Mouse (Mus musculus): ENCODE measurements around the gene Scn8a.

The Scn8a gene

DNA sequence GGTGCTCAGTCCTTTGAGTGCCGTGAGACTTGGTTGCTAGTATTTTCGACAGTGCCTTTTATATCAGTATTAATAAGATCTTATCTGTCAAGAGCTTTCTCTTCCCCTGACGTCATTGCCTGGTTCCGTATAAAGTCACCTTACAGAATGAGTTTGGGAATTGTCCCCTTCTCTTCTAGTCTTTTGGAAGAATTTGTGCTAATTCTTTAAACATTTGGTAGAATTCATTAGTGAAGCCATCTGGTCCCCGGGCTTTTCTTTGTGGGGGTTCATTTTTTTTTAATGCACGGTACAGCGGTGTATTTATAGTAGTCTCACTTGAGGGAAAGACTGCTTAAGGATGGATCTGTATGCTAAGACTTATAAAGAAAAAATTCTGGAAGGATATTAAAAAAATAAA, 84.3 kb downstream of the Scn8a start:
- DNase-seq (ENCODE audit: low spot score in 2 of 2) = no peak

DNA sequence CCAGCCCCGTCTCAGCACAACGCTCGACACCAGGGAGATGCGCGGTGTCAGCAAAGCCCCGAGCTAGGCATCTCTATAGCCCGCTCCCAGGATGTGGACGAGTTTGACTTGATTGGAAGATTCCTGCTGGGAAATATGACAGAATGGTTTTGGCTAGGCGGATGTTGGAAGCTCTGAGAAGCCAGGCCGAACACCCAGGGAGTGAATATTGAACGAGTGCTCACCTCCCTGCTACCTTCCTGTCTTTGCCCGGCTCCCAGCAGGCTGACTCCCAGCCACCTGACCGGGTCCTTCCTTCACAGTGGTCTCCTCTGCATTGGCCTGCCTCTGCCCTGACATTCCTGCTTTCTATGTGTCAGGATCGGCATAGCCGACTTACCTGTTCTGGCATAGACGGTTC, 85.1 kb downstream of the Scn8a start:
- DNase-seq (ENCODE audit: low spot score in 2 of 2) = no peak

DNA sequence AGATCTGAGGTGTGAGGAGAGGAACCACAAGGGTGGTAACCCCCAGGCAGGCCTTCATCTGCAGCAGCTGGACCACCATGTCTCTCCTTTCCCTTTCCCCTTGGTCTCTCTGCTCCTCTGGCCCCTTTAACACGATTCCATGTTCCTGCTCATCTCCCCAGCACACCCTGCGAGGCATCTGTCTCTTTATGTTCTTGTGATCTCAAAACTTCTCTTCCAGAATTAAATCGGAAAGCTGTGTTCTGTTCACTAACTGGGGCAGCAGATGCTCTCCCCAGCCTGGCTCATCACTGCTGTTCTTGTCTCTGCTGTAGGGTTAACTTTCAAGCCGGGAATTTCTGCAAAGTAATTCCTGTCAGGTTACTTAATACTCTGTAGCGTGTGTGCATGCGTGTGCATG, 91.3 kb downstream of the Scn8a start:
- peak; percentile 37 to 39 for DNase-seq (ENCODE audit: low spot score in 2 of 2)

DNA sequence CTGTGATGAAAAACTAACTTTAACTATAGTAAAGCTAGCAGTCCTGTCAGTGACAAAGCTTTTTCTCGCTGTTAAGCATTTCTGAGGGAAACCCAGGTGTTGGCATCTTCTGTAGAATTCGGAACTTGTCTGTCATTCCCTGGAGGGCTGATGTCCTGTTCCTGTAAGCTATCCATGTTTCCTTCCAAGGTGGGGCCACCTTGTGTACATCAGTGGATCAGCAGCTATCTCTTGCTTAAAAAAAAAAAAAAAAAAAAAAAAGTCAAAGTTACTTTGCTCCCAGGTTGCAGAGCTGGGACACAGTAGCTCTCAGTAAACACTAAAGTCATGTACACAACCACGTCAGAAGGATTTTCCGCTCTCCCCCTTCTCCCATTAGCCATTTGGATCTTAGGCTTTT, 91.9 kb downstream of the Scn8a start:
- no peak for DNase-seq (ENCODE audit: low spot score in 2 of 2)

DNA sequence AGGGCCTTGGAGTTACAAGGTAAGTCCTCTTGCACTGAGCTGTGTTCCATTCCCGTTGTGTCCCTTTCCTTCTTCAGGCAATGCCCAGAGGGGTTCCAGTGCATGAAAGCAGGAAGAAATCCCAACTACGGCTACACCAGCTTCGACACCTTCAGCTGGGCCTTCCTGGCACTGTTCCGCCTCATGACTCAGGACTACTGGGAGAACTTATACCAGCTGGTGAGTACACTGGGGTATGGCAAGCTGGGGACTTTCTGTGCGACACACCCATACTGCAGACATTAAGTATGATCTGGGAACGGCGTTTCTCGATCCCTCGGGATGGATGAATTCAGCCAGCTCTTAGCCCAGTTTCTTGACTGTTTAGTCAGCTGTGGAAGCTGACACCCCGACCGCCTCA, 101.8 kb downstream of the Scn8a start:
- DNase-seq (ENCODE audit: low spot score in 2 of 2) = no peak

DNA sequence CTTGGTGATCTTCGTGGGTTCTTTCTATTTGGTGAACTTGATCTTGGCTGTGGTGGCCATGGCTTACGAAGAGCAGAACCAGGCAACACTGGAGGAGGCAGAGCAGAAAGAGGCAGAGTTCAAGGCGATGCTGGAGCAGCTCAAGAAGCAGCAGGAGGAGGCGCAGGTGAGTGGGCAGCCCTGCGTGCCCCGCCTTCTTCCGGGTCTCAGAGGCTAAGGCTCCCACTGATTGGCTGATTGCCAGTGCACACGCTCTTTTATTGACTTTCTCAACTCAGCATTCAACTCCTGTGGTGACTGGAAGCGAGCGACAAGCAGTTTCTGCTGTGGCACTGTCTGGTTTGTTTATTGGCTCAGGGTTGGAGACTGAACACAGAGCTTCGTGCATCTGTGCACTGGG, 103.1 kb downstream of the Scn8a start:
- no peak for DNase-seq (ENCODE audit: low spot score in 2 of 2)

DNA sequence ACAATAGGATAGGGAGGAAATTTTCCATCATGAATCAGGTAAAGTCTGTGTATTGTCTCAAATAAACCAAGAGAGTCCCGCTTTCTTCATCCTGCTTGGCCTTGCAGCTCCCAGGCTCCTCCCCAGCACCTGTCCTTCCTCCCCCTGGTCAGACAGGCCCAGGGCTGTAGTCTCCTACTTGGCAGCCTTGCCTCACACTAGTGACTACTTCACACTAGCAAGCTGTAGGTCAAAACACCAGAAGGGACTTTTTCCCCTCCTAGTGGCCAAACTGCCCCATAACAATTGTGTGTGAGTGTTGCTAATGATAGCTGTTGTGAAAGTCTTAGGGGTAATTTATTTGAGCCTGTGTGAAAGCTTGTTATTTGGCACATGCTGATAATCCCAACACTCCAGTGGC, 105.0 kb downstream of the Scn8a start:
- no peak for DNase-seq (ENCODE audit: low spot score in 2 of 2)

DNA sequence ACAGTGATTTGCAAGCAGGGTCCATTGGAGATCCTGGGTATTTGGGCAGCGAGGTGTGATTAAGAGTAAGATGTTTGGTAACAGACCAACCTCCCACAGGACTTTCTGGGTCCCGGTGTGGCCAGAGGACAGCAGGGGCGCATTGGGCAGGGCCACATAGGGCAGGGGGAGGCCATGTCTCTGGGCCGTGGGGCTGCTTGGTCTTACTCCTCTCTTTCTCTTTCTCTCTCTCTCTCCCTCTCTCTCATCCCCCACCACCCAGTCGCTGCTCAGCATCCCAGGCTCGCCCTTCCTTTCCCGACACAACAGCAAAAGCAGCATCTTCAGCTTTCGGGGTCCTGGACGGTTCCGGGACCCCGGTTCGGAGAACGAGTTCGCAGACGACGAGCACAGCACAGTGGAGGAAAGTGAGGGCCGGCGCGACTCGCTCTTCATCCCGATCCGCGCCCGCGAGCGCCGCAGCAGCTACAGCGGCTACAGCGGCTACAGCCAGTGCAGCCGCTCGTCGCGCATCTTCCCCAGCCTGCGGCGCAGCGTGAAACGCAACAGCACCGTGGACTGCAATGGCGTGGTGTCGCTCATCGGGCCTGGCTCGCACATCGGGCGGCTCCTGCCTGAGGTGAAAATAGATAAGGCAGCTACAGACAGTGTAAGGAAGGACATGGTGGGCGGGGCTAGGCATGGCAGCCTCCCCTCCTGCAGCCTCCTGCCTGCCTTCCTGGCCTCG, 113.9 kb downstream of the Scn8a start:
- DNase-seq (ENCODE audit: low spot score in 2 of 2) = no peak

DNA sequence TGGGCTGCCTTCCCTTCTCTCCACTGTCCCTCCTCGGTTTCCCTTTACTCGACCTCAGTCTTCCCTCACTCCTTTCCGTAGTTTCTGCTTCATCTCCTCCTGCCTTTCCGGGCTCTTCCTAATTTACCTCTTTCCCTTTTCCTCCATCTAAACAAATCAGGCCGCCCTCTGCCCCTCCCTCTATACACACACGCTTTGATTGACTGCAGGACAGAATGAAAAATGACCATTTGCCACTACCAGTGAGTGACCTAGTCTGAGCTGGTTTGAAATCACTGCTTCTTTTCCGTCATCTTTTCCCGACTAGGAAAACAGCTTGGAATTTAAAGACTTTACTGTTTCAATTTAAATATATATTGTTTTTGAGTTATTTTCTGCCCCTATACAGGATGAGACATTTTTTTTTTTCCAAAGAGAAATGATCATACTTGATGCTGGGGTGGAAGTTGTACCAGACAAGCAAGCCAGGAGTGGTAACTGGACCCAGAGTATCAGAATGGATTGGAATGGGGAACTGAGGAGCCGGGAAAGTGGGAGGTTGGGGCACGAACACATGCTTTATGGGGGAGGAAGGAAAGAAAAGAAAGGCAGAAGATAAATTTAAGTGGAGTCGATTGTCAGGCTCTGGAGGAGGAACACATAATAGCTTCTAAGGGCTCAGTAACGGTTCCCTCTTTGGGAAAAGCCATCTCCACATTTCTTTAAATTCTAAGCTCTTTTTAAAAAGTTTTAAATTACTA, 114.7 kb downstream of the Scn8a start:
- DNase-seq (ENCODE audit: low spot score in 2 of 2) = no peak

DNA sequence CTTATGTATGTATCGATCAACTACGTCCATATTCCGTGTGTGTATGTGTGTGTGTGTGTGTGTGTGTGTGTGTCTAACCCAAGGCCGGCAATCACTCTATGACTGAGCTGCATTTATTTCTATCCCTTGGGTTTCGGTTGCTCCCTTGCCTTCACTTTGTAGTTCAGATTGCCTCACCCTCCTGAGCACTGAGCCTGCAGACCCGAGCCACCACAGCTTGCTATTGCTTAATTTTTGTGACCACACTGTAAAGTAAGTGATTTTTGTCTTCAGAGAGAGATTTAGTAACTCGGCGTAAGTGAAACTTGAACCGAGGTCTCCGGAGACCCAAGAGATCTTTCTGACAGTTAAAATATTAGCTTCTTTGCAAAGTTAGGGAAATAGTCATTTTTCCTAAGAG, 116.8 kb downstream of the Scn8a start:
- DNase-seq (ENCODE audit: low spot score in 2 of 2) = no peak

DNA sequence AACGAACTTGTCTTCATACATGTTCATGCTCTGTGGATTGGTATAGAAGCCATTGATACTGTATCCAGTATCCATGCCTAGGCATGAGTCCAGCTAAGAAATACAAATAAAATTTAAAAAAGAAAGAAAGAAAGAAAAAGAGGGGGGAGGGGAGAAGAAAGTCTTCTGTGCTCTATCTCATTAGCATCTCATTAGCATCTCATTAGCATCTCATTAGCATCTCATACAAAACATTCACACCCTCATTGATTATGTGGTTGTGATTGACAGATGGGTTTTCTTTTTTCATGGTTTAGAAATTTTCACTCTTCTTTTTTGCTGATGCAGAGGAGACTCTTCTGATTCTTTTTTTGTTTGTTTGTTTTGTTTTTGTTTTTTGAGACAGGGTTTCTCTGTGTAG, 117.4 kb downstream of the Scn8a start:
- DNase-seq (ENCODE audit: low spot score in 2 of 2) = no peak

DNA sequence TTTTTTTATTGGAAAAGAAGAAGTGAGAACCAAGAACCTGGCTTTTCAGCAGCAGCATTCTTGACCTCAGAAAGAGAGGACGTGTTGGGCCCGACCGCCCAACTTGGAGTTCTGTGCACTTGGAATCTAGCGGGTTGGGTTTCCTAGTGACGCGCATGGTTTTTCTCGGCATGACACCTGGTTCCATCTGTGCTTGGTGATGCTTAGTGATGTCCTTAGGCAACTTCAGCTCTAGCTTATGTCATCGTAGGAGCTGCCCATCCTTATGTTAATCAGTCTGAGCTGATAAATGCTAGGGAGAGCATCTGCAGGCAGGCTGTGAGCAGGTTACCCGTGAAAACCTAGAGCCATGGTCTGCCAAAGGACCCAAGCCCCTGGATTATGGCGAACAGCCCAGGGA, 120.6 kb downstream of the Scn8a start:
- no peak for DNase-seq (ENCODE audit: low spot score in 2 of 2)

DNA sequence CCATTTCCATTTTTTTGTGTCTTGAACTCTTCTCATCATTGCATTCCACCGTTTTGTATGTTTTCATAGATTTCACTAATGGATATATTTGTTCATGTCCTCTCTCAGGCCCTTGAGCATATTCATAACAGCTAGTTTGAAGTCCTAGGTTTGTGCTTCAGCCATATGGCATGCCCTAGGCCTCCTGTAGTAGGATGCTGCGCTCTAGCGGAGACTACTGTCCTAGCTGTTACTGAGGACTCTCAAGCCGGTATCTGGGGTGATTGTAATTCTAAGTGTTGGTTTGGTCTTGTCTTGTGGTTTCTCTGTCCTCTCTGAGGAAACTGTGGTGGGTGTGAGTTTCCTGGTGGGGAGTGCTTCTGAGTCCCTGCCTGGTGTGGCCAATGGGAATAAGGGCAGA, 127.4 kb downstream of the Scn8a start:
- DNase-seq (ENCODE audit: low spot score in 2 of 2) = no peak

DNA sequence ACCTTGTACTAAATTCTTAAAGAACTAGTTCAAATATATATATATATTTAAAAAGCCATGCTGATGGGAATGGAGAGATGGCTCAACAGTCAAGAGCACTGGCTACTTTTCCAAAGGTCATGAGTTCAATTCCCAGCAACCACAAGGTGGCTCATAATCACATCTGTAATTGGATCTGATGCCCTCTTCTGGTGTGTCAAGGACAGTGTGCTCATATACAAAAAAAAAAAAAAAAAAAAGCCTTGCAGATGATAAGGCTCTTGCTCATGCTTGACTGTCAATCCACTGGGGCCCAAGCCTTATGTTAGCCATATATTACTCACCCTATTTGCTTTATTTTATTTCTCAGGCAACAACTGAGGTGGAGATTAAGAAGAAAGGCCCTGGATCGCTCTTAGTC, 132.0 kb downstream of the Scn8a start:
- DNase-seq (ENCODE audit: low spot score in 2 of 2) = no peak

DNA sequence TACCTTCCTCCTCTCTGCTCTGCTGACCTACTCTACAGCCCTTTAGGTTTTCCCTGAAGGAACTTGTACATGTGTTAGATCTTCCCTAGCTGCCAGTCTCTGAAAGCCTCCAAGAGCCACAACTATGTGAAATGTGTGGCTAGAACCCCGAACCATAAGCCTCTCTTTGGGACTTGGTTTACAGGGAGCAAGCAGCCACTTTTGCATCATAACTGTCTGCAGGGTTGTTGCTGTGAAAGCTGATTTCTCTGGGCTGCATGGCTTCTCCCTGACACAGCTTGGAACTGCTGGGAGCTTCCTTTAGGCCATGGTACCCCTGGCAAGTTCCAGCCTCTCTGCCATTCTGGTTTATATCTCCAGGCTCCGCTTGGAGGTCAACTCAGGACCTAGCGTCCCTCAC, 132.8 kb downstream of the Scn8a start:
- no peak for DNase-seq (ENCODE audit: low spot score in 2 of 2)

DNA sequence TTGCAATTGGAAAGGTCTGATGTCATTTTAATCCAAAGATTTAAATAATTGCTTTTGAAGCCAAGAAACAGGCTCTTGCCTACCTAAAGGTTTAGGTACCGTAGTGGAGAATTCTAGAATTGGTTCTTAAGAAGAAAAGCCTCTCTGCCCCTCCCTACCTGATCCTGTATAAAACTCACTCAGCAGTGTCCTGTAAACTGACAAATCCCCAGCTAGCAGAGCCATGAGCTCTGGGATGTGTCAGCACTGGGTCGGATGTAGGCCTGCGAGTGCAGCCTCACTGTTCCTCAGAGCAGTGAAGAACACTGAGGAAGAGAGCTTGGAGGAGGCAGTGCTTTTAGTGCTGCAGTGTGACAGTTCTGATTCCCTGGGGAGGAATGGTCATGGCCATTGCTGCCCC, 134.9 kb downstream of the Scn8a start:
- no peak for DNase-seq (ENCODE audit: low spot score in 2 of 2)

DNA sequence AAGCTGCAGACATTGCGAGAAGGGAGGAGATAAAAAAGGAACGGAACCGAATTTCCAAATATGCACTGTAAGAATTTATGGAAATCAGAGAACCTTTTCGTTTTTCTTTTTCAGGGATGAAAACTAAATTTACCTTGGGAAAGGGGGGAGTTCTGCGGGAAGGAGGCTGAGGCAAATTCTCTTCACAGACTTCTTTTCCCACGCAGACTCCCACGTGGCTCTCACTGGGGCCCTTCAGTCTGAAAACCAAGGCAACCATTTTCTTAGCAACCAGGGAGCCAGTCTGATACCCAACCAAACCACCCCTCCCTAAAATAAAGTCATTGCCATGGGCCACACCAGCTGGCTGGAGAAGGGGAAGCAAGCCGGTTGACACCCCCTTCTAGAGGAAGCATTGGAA, 136.1 kb downstream of the Scn8a start:
- DNase-seq (ENCODE audit: low spot score in 2 of 2) = peak; percentile 44 to 54

DNA sequence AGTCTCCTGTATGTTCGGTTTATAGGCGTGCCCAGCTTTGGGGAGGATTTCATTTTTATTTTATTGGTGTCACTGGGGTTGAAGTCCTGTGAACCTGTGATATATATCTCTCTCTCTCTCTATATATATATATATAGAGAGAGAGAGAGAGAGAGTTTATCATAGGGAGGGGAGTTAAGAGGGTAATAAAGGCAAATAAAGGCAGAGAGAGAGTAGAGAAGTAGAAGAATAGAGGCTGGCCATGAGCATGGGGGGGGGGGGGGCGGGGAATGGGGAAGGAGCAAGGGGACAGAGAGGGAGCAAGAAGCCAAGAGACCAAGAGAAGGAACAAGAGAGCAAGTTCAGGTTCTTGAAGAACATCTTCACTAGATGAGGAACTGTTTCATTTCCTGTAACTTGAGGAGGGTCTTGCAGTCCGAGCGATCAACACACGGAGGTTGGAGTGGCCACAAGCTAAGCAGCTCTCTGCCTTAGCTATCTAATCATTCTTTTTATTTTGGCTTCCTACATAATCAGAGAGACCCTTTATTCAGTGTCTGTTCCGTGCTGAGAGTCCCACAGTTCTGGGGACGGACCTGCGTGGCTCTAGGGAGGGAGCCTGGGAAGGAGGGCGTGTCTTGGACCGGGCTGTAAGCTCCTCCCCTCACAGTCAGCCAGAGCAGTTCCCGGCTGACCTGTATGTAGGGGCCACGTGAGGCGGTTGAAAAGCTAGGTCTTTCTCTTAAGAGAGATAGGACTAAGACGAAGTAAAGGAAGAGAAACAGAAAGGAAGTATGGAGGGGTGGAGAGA, 136.8 kb downstream of the Scn8a start:
- DNase-seq (ENCODE audit: low spot score in 2 of 2) = no peak

DNA sequence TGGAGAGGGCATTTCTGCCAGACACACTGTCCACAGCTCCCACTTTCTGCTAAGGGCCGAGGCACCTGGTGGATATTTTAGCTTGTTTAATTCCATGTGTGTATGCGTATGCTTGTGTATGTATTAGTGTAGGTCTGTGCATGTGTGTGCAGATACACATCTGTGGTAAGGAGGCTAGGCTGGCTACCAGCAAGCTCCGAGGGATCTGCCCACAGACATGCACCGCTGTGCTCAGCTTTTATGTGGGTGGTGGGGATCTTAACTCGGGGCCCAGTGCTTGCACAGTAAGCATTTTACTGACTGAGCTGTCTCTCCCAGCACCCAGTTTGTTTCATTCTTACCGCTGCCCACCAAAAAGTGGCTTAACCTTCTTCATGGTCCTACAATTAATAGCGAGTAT, 137.6 kb downstream of the Scn8a start:
- no peak for DNase-seq (ENCODE audit: low spot score in 2 of 2)

DNA sequence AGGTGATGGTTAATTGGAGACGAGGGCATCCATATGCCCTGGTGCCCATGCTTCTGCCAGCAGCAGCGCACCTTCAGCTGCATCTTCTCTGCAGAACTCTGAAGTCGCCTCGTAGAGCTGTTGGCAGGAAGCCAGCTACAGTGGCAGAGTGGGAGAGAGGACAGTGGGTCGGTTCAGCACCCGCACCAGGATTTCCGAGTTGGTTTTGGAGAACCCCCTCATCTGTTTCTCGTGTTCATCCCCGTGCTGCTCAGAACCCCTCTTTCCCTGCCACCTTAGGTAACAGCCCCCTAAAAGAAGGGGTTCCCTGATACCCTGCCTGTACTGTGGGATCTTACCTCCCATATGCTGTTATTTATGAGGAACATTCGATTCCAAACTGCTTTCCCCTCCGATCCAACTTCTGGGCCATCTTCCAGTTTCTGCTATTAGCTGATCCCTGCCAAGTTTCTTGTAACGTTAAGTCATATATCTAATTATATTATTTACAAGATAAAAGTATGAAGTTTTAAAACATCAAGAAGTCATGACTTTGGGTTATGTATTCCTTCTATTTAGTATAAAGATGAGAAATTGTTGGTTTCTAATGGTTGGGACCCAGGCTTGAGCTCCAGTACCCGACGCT, 138.8 kb downstream of the Scn8a start:
- DNase-seq (ENCODE audit: low spot score in 2 of 2) = no peak

DNA sequence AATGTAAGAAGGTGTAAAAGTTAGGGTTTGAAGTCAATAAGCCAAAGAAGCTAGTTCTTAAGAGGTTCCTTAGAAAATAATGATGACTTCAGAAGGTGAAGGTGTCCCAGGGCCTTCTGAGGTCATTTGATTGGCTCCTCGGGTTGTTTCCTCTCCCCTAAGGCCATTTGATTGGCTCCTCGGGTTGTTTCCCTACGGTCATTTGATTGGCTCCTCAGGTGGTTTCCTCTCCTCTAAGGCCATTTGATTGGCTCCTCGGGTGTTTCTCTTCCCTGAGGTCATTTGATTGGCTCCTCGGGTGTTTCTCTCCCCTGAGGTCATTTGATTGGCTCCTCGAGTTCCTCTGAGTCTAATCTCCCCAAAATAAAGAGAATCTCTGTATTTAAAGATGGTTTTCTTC, 141.7 kb downstream of the Scn8a start:
- no peak for DNase-seq (ENCODE audit: low spot score in 2 of 2)

DNA sequence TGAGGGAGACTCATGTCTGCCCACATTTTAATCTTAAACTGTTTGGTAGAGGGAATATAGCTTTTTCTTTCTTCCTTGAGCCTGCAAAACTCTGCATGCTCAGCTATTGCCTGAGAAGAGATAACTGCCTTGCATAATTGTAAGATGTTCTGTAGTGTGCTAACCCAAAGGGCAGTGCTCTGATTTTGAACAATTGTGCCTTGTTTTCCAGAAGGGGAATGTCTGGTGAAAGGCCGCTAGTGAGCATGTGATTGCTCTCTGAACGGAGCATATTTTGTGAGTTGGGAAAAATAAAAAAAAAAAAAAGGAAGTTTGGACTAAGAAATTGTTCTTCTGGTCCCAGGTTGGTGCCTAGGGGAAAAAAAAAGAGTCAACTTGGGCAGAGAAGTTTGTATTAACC, 159.3 kb downstream of the Scn8a start:
- no peak for DNase-seq (ENCODE audit: low spot score in 2 of 2)

All from frontal cortex, postnatal 14 days (tissue).